Mouse (Mus musculus) neural tube, embryonic 11.5 days (tissue): ENCODE data around the gene Tsnaxip1. TPM values are rescaled to one million over a fixed set of nuclear protein-coding genes. Genes with fewer than 3 reads are reported as not detected.

Experiments
- ATAC-seq: fragments of 200-750 bp; cut with Nextera tagmentation; 2 replicates; pipeline ENCODE4 v1.8.0; 2017; ENCODE audit warnings: moderate number of reproducible peaks, mild to moderate bottlenecking, moderate TSS enrichment, moderate library complexity; ENCODE audit not compliant: insufficient read depth, low FRiP score, low TSS enrichment
- DNase-seq: peaks from one replicate; pipeline ENCODE4 v3.0.0-alpha.2; 2015; ENCODE audit warnings: low spot score
- H3K27ac ChIP-seq: fragments of 300-500 bp; sonication (generic); 2 replicates; pipeline ENCODE4 v1.5.1; 2014; ENCODE audit warnings: low read depth, mild to moderate bottlenecking, low read length
- H3K27me3 ChIP-seq: fragments of 300-500 bp; sonication (generic); 2 replicates; pipeline ENCODE4 v1.6.1; 2014; ENCODE audit warnings: mild to moderate bottlenecking, low read length, mixed read lengths; ENCODE audit not compliant: control insufficient read depth, insufficient read depth
- H3K36me3 ChIP-seq: fragments of 300-500 bp; sonication (generic); 2 replicates; pipeline ENCODE4 v1.6.1; 2014; ENCODE audit warnings: mild to moderate bottlenecking, low read length, moderate library complexity, mixed read lengths; ENCODE audit not compliant: control insufficient read depth, insufficient read depth
- H3K4me1 ChIP-seq: fragments of 300-500 bp; sonication (generic); 2 replicates; pipeline ENCODE4 v1.6.1; 2014; ENCODE audit warnings: low read length, mixed read lengths; ENCODE audit not compliant: control insufficient read depth, insufficient read depth
- H3K4me2 ChIP-seq: fragments of 300-500 bp; sonication (generic); 2 replicates; pipeline ENCODE4 v1.6.1; 2014; ENCODE audit warnings: low read depth, mild to moderate bottlenecking, moderate library complexity
- H3K4me3 ChIP-seq: fragments of 300-500 bp; sonication (generic); 2 replicates; pipeline ENCODE4 v1.5.1; 2014; ENCODE audit warnings: low read depth, low read length
- H3K9ac ChIP-seq: fragments of 300-500 bp; sonication (generic); 2 replicates; pipeline ENCODE4 v1.6.1; 2014; ENCODE audit warnings: mild to moderate bottlenecking, low read length
- H3K9me3 ChIP-seq: fragments of 300-500 bp; sonication (generic); 2 replicates; pipeline ENCODE4 v1.6.1; 2016; ENCODE audit warnings: low read length; ENCODE audit not compliant: control insufficient read depth
- WGBS: fragments of 180-500 bp; shearing (Covaris S2); extraction: QIAGEN DNeasy Blood & Tissue Kit; methylation state at CpG from one replicate; pipeline ENCODE4 v1.1.7; 2014; 5-methylcytosine and 5-hydroxymethylcytosine counted together
- polyA plus RNA-seq: library from polyadenylated mRNA; unstranded; fragments of >200 nt; fragmentation: Nextera tagmentation; extraction: Ambion mirVana; gene quantifications from 2 replicates; pipeline ENCODE4 v1.2.1, GENCODE M21; 2014

Gene Tsnaxip1
- polyA plus RNA-seq, 1 experiment from 2014 or later: 0.24 TPM

DNA sequence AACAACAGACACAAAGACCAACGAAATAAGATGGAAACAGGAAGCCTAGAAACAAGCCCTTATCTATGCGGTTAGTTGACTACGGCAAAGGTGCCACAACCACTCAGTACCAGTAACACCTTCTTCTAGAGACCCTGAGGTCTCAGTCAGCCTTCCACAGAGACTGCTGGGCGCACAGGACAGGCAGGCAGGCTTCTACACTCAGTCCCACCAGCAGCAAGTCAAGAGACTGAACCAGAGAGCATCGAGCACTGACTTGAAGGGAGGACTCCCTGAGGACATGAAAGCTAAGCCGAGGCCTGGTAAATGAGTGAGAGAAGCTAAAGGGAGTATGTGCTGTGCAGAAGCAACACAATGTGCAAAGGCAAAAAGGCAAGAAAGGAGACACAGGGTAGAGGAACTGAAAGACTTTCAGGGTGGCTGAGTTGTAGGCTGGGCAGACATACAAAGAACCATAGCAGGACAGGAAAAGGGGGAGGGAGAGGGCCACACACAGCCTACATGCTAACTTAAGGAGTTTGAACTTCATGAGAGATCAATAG lies 17.2 kb upstream of the Tsnaxip1 start:
- ATAC-seq: no peak
- H3K27ac ChIP-seq: no peak overlapping the region
- H3K4me1 ChIP-seq: no peaks in the 10 kb centered on the region
- WGBS: 89% methylated on average over 6 of the region's 6 CpGs
- no peak overlapping the region for H3K4me2 ChIP-seq
- DNase-seq: no peak
- H3K9me3 ChIP-seq: no peaks in the 10 kb centered on the region
- H3K27me3 ChIP-seq: no peaks in the 10 kb centered on the region
- H3K4me3 ChIP-seq: no peak overlapping the region
- H3K36me3 ChIP-seq: peaks cover 1% of the 10 kb centered on the region; the same call in 1 of the 2 replicates
- H3K9ac ChIP-seq: no peak overlapping the region

DNA sequence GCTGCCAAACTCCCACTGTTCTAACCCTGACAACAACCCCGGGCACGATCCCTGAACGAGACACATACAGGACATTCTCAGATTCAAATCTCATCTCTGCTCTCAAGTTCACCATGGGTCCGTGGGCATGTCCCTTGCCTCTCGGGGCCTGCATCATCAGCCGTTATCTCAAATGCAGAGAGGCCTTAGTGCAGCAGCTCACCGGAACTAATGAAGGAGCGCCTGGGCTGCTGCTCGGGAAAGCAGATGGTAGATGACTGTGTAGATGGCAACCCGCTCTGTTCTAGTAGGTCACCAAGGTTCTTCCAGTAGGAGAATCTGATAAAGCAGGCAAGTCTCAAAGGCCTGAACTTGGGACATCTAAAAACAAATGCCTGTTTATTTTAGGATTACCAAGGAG lies 16.5 kb upstream of the Tsnaxip1 start:
- Histone ChIP-seq H3K4me2 (no peak overlapping the region), H3K4me3 (no peak overlapping the region), H3K27ac (no peak overlapping the region), H3K36me3 (no peaks in the 10 kb centered on the region), H3K9ac (no peak overlapping the region), H3K27me3 (no peaks in the 10 kb centered on the region), H3K4me1 (no peaks in the 10 kb centered on the region), H3K9me3 (no peaks in the 10 kb centered on the region)
- ATAC-seq: no peak
- no peak for DNase-seq
- 85% methylated on average over 10 of the region's 10 CpGs for WGBS

DNA sequence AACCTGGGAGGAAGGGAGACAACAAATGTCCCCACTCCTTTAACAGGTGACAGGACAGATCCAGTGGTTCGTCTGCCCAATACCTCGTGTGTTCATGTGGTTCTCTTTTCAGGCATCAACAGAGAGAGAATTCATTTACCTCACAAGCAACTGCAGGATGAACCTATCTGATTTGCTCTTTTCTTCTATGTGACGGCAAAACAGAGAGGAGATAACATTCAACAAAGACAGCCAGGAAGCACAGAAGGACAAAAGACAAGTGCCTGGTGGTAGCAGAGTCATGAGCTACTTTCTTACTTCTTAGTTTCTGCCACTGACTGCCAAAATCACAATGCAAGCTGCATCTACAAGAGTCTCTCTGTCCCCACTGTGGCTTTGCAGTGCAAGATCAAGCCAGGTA lies 16.0 kb upstream of the Tsnaxip1 start:
- Histone ChIP-seq H3K9ac (no peak overlapping the region), H3K9me3 (no peaks in the 10 kb centered on the region), H3K4me1 (no peaks in the 10 kb centered on the region), H3K27ac (no peak overlapping the region), H3K27me3 (no peaks in the 10 kb centered on the region), H3K4me2 (no peak overlapping the region), H3K36me3 (no peaks in the 10 kb centered on the region), H3K4me3 (no peak overlapping the region)
- ATAC-seq (no peak), DNase-seq (no peak)
- WGBS: 90% methylated on average over 3 of the region's 3 CpGs

DNA sequence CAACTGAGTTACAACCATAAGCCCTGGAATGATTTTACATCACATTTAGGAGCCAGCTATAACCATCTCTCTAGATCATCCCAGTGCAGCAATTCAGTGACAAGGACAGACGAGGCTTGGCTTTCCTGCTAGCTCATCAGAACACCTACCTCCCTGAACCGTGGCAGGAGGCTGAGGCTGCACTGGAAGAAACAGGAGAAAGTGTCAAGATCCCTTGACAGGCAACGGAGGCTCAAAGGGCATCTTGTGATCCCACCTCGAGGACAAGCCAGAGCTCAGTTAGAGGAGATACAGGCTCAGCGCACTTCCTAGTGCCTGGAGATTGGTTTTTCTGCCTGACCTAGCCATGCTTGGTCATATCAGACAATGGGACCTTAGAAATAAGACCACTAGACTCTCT lies 15.0 kb upstream of the Tsnaxip1 start:
- Histone ChIP-seq H3K9ac (no peak overlapping the region), H3K4me3 (no peak overlapping the region), H3K4me2 (no peak overlapping the region), H3K27ac (no peak overlapping the region), H3K9me3 (no peaks in the 10 kb centered on the region), H3K4me1 (no peaks in the 10 kb centered on the region), H3K36me3 (no peaks in the 10 kb centered on the region), H3K27me3 (no peaks in the 10 kb centered on the region)
- no peak for DNase-seq
- WGBS: 85% methylated on average over 5 of the region's 5 CpGs
- ATAC-seq: no peak

DNA sequence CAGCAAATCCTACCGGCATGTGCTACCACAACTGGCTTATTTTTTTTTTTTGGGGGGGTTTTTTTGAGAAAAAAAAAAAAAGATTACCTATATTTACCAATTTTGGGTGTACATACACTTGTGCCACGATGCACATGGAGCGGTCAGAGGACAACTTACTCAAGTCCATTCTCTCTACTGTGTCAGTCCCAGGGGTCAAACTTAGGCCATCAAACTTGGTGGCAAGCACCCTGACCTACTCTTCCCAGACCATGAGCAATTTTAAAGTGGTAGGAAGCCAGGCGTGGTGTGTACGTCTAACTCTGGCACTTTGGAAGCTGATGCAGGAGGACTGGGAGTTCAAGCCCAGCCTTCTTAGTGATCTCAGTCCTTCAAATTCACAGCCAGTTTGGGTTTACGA lies 14.3 kb upstream of the Tsnaxip1 start:
- DNase-seq: no peak
- H3K4me1 ChIP-seq: no peaks in the 10 kb centered on the region
- H3K4me2 ChIP-seq: no peak overlapping the region
- H3K9me3 ChIP-seq: no peaks in the 10 kb centered on the region
- 93% methylated on average over 6 of the region's 6 CpGs for WGBS
- no peaks in the 10 kb centered on the region for H3K36me3 ChIP-seq
- H3K27me3 ChIP-seq: no peaks in the 10 kb centered on the region
- ATAC-seq: no peak
- no peak overlapping the region for H3K4me3 ChIP-seq
- H3K27ac ChIP-seq: no peak overlapping the region
- no peak overlapping the region for H3K9ac ChIP-seq

DNA sequence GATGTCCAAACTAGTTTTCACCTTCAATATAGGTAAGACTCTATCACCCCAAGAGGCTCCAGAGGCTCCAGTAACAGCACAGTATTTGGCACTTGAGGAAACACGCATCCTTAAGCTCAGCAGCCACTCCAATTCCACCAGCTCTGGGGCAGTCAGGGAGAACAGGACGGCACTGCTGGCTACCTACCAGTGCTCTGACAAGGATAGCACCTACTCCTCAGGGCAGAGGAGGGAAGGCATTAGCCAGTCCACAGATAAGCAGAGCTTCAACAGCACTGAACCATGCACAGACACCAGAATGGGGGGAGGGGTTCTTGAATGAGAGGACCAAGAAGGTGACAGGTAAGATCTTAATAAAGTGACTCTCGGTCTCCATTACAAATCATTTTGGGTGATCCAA lies 7.9 kb upstream of the Tsnaxip1 start:
- H3K27me3 ChIP-seq: no peaks in the 10 kb centered on the region
- no peak overlapping the region for H3K4me3 ChIP-seq
- no peak for ATAC-seq
- no peaks in the 10 kb centered on the region for H3K4me1 ChIP-seq
- H3K4me2 ChIP-seq: no peak overlapping the region
- H3K27ac ChIP-seq: no peak overlapping the region
- DNase-seq: no peak
- H3K9me3 ChIP-seq: no peaks in the 10 kb centered on the region
- H3K36me3 ChIP-seq: peaks cover 11% of the 10 kb centered on the region
- no peak overlapping the region for H3K9ac ChIP-seq
- 95% methylated on average over 3 of the region's 3 CpGs for WGBS

DNA sequence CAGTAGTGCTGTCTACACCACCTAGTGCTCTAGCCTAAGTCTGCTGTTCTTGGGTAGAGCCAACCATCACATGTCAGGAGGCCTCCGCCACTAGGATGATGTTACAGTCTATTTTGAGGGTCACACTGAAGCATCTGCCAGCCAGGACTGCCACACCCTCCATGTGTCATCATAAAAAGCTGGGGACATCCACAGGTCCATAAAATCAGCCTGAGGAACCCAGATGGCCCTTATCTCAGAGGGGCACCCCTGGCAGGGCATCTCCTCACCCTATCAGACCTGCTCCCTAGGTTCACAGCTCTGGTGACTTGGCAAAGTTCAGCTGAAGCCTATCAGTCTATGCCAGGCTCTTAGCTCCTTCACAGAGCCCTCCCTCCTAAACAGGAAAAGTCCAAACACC lies 6.6 kb upstream of the Tsnaxip1 start:
- WGBS: 95% methylated on average over 1 of the region's 1 CpGs
- Histone ChIP-seq H3K4me1 (peaks cover 4% of the 10 kb centered on the region), H3K4me3 (no peak overlapping the region), H3K9ac (no peak overlapping the region), H3K36me3 (peaks cover 11% of the 10 kb centered on the region), H3K27me3 (no peaks in the 10 kb centered on the region), H3K9me3 (no peaks in the 10 kb centered on the region), H3K27ac (no peak overlapping the region), H3K4me2 (no peak overlapping the region)
- DNase-seq (no peak), ATAC-seq (no peak)

DNA sequence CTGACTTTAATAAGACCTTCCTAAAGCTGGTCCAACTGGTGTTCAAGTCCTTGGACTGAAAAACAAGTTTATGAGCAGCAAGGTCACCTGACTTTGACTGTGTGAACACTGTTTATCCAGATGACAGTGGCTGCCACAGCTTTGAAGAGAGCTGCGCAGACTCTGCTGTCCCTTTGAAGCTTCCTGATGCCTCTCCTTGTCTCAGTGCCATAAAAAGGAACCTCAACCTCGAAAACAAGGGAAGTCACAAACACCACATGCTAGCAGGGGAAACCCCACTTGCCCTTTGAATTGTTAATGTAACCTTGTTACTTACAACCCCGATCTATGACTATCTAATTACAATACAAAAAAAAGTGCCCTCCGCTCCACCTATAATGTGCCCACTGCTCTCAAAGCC lies 2.0 kb upstream of the Tsnaxip1 start:
- Histone ChIP-seq H3K27me3 (no peaks in the 10 kb centered on the region), H3K4me2 (peak overlapping the region; percentile 84), H3K27ac (no peak overlapping the region), H3K9ac (no peak overlapping the region), H3K36me3 (peaks cover 11% of the 10 kb centered on the region), H3K4me1 (peaks cover 8% of the 10 kb centered on the region), H3K9me3 (no peaks in the 10 kb centered on the region), H3K4me3 (peak overlapping the region; percentile 96; the same call in 1 of the 2 replicates)
- 56% methylated on average over 4 of the region's 4 CpGs for WGBS
- no peak for ATAC-seq
- DNase-seq: no peak

DNA sequence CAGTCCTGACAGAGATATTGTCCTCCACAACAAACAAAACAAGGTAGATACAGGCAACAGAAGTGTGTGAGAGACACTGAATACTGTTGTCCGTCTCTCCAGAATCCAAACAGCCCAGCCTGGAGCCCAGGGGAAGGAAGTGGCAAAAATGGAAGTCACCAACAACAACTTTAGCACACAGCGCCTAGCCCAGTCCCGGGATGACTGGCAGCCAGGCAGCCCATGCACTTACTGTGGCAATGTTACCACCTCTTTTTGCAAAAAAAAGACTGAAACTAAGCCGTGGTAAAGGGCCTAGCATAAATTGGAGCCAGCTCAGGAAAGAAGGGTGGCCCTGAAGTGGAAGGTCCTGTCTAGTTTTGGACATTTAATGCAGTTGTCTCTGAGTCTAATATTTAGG lies 1.2 kb upstream of the Tsnaxip1 start:
- no peak for ATAC-seq
- Histone ChIP-seq H3K27me3 (no peaks in the 10 kb centered on the region), H3K36me3 (peaks cover 9% of the 10 kb centered on the region), H3K9ac (peak overlapping the region; percentile 90), H3K27ac (no peak overlapping the region), H3K9me3 (no peaks in the 10 kb centered on the region), H3K4me2 (peak overlapping the region; percentile 84), H3K4me3 (peak overlapping the region; percentile 96), H3K4me1 (peaks cover 8% of the 10 kb centered on the region)
- 12% methylated on average over 4 of the region's 4 CpGs for WGBS
- no peak for DNase-seq
